Comparison of ENCODE assay signal across 8 mouse cellular contexts in genomic region chr6:21214673-21215490, GRCm38 (mm10). TPM values are rescaled to one million over a fixed set of nuclear protein-coding genes. Genes with fewer than 3 reads are reported as not detected.
A peak's percentile ranks its signal among the peaks of the same experiment; 100 is the strongest.
DNase-seq lines count a peak whose midpoint lies in the region; ATAC-seq and TF ChIP-seq lines count a peak whose summit lies in the region.

No protein-coding gene starts in this region.

- H3K27me3 ChIP-seq in forebrain, embryonic 10.5 days (ENCODE audit: poor library complexity, severe bottlenecking) = peaks cover 24% of the 10 kb centered on the region
- H3K27me3 ChIP-seq in small intestine, adult 2 months (ENCODE audit: control insufficient read depth, insufficient read depth, low read length) = peaks cover 11% of the 10 kb centered on the region

- DNase-seq in Muller cell, postnatal 12 days (ENCODE audit: inconsistent ontology term) = peak; percentile 51
- peak; percentile 40 for DNase-seq in brain, embryonic 18.5 days (ENCODE audit: low read depth, low spot score)
- peak; percentile 53 for DNase-seq in forebrain, embryonic 10.5 days (ENCODE audit: extremely low spot score, low spot score)
- peak; percentile 49 to 55 for DNase-seq in heart, postnatal 14 days
- DNase-seq in layer of hippocampus, adult 9-11 months = peak; percentile 76
- peak; percentile 45 for DNase-seq in mesoderm, embryonic 11.5 days (ENCODE audit: low read depth, low spot score)

- intact Hi-C loops in heart, postnatal 14 days (cut with DNase I) = loop anchor here (10.0 kb wide), 1 partner anchor 320 kb away; no protein-coding TSS in a partner anchor

- no peak for ATAC-seq in activated CD4-positive, CD25-positive, alpha-beta regulatory T cell, adult 4 months

- TF ChIP-seq CTCF in small intestine, adult 2 months (IDR thresholded peaks at IDR 0.05; ENCODE audit: extremely low read depth, insufficient read length, insufficient replicate concordance, low read depth, low read length) = no peak

- peak overlapping the region; percentile 86 for H3K27ac ChIP-seq in forebrain, embryonic 10.5 days
- H3K27ac ChIP-seq in small intestine, adult 2 months (ENCODE audit: insufficient read depth, low read depth, low read length) = no peak overlapping the region

- WGBS in forebrain, embryonic 10.5 days = under 1% methylated on average over 68 of the region's 83 CpGs
- WGBS in small intestine, adult 2 months = 2% methylated on average over 81 of the region's 83 CpGs

- H3K9me3 ChIP-seq in forebrain, embryonic 10.5 days = no peaks in the 10 kb centered on the region

- peak overlapping the region; percentile 78 for H3K4me3 ChIP-seq in forebrain, embryonic 10.5 days
- H3K4me3 ChIP-seq in small intestine, adult 2 months (ENCODE audit: low read depth, low read length) = peak overlapping the region; percentile 31

- H3K4me1 ChIP-seq in forebrain, embryonic 10.5 days = peaks cover 9% of the 10 kb centered on the region; the same call in 1 of the 2 replicates
- 0 out of 2 replicates have a peak, but pooled peaks cover 3% of the 10 kb centered on the region for H3K4me1 ChIP-seq in small intestine, adult 2 months (ENCODE audit: control insufficient read depth, insufficient read depth, insufficient read length, low read length)

- TF ChIP-seq POLR2A in small intestine, adult 2 months (IDR thresholded peaks at IDR 0.05; ENCODE audit: low read depth, low read length) = no peak

- H3K36me3 ChIP-seq in forebrain, embryonic 10.5 days (replicated peaks) = peaks cover 9% of the 10 kb centered on the region; the same call in 1 of the 2 replicates
- no peaks in the 10 kb centered on the region for H3K36me3 ChIP-seq in small intestine, adult 2 months (ENCODE audit: control insufficient read depth, insufficient read depth, low read length)

RNA-seq across cellular contexts. Expression of gene Kcnd2, which starts 0.4 kb away (rescaled TPM):
- 0.71 and 0.94 TPM in 2 replicates for polyA plus RNA-seq in forebrain, embryonic 10.5 days (2016; fragmentation: Nextera tagmentation; extraction: Ambion mirVana)
- total RNA-seq in heart, postnatal 14 days (2021) = 10 to 100 TPM; 11.0 to 11.2 TPM
- 0.01 and 0.06 TPM in 2 replicates for polyA plus RNA-seq in small intestine, adult 2 months (2012; rRNA removed)
- not detected for polyA plus RNA-seq in activated CD4-positive, CD25-positive, alpha-beta regulatory T cell, adult 4 months (2017; shearing (Covaris generic))
